ENCODE assay signal across 8 mouse cellular contexts in genomic region chr9:101445764-101446163, GRCm38 (mm10).
DNase-seq lines count a peak whose midpoint lies in the region; ATAC-seq lines count a peak whose summit lies in the region.

No protein-coding gene starts in this region.

- WGBS in forebrain, embryonic 16.5 days = 60% methylated on average over 5 of the region's 5 CpGs

- 0 out of 2 replicates have a peak, but pooled peaks cover 6% of the 10 kb centered on the region for H3K4me1 ChIP-seq in forebrain, embryonic 16.5 days (replicated peaks; ENCODE audit: control insufficient read depth, insufficient read depth, low read length)

- no peak overlapping the region for H3K4me2 ChIP-seq in forebrain, embryonic 16.5 days (ENCODE audit: low read length)

- H3K4me3 ChIP-seq in forebrain, embryonic 16.5 days (replicated peaks; ENCODE audit: low read length) = no peak overlapping the region

- H3K27me3 ChIP-seq in forebrain, embryonic 16.5 days (replicated peaks; ENCODE audit: control insufficient read depth, insufficient read depth, low read length) = no peaks in the 10 kb centered on the region

- H3K9me3 ChIP-seq in forebrain, embryonic 16.5 days (ENCODE audit: control insufficient read depth, low read length) = no peaks in the 10 kb centered on the region

- peak; percentile 62 for DNase-seq in MN1 (ENCODE audit: low spot score)
- DNase-seq in adrenal gland, adult 2 months = peak; percentile 48
- DNase-seq in layer of hippocampus, adult 8-10 months (ENCODE audit: low spot score in 2 of 2) = peak; percentile 86 to 92
- DNase-seq in right cerebral cortex, postnatal 10 days (ENCODE audit: low spot score in 2 of 2) = peak; percentile 79 to 90
- DNase-seq in ovary, postnatal 14 days (ENCODE audit: low spot score) = no peak
- no peak for DNase-seq in ovary, adult 18-20 months (ENCODE audit: low spot score)
- no peak for DNase-seq in urinary bladder, adult 2 months (ENCODE audit: low spot score)

- H3K27ac ChIP-seq in forebrain, embryonic 16.5 days (ENCODE audit: low read length) = peak overlapping the region; percentile 48; the same call in 1 of the 2 replicates

- peak; percentile 98 for ATAC-seq in forebrain, embryonic 16.5 days

- no peaks in the 10 kb centered on the region for H3K36me3 ChIP-seq in forebrain, embryonic 16.5 days (ENCODE audit: control insufficient read depth, insufficient read depth)

- no peak overlapping the region for H3K9ac ChIP-seq in forebrain, embryonic 16.5 days (replicated peaks; ENCODE audit: low read depth, low read length)

Comparison
In these comparisons a context has a peak if more than half of its experiments do, and no peak if none do; other contexts are left out.
1. DNase-seq: peak in MN1 (single experiment), adrenal gland, adult 2 months (single experiment), layer of hippocampus, adult 8-10 months (2 of 2) and right cerebral cortex, postnatal 10 days (2 of 2); none in ovary, postnatal 14 days (single experiment), ovary, adult 18-20 months (single experiment) and urinary bladder, adult 2 months (single experiment).